Mouse (Mus musculus) right cerebral cortex, postnatal 36 days (tissue): ENCODE data around the gene Zfand5.

ENCODE experiments used
- DNase-seq, 2 experiments: peaks; one replicate each; pipeline ENCODE4 v3.0.0; 2022; ENCODE audit warnings: low spot score in 2 of 2, mixed read lengths in 1 of 2

The Zfand5 gene

GRCm38 (mm10) chr19:21329770-21330169, 57.7 kb downstream of the Zfand5 start:
- peak; percentile 9 to 40 for DNase-seq

GRCm38 (mm10) chr19:21330305-21331115, 58.4 kb downstream of the Zfand5 start:
- DNase-seq = no peak

DNA sequence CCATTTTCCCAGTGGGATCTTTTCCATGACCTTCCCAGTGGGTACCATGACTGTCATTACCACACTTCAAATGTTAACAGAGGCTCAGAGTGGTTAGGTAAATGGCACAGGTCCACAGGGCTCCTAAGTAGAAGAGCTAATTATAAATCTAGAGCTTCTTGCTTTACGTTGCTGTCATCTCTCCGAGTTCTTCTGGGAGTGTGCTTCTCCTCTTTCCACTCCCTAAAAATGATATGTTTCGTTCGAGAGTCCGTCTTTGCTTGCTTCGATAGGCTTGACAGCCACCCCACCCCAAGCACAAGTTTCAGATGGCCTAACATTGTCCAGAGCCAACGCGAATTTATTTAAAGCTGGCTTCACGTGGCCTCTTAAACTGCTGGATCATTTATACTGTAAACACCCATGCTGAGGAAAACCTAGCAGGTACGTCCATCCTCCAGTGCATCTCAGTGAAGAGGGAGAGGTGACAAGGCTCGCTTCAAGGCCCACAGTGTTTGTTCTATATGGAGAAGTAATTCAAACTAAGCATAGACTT, 59.6 kb downstream of the Zfand5 start:
- no peak for DNase-seq
